Mouse (Mus musculus) heart, embryonic 15.5 days (tissue): Measurements from ENCODE around the gene Kif3b. TPM values are rescaled to one million over a fixed set of nuclear protein-coding genes. Genes with fewer than 3 reads are reported as not detected.

Experiments used
- ATAC-seq: fragments of 200-750 bp; cut with Nextera tagmentation; replicated peaks from 2 replicates; pipeline ENCODE4 v1.8.0; 2017; ENCODE audit warnings: low read depth, moderate TSS enrichment; ENCODE audit not compliant: insufficient number of reproducible peaks, insufficient read depth, low FRiP score
- H3K27ac ChIP-seq: fragments of 300-500 bp; sonication (generic); 2 replicates; pipeline ENCODE4 v1.5.1; 2015; ENCODE audit warnings: mild to moderate bottlenecking, inconsistent platforms
- H3K27me3 ChIP-seq: fragments of 300-500 bp; sonication (generic); 2 replicates; pipeline ENCODE4 v1.6.1; 2015; ENCODE audit warnings: inconsistent platforms
- H3K36me3 ChIP-seq: fragments of 300-500 bp; sonication (generic); 2 replicates; pipeline ENCODE4 v1.6.1; 2015; ENCODE audit warnings: mild to moderate bottlenecking, inconsistent platforms
- H3K4me1 ChIP-seq: fragments of 300-500 bp; sonication (generic); replicated peaks from 2 replicates; pipeline ENCODE4 v1.6.1; 2015; ENCODE audit warnings: inconsistent platforms
- H3K4me2 ChIP-seq: fragments of 300-500 bp; sonication (generic); 2 replicates; pipeline ENCODE4 v1.6.1; 2015; ENCODE audit warnings: inconsistent platforms, mild to moderate bottlenecking, moderate library complexity
- H3K4me3 ChIP-seq: fragments of 300-500 bp; sonication (generic); 2 replicates; pipeline ENCODE4 v1.5.1; 2015; ENCODE audit warnings: mild to moderate bottlenecking, inconsistent platforms
- H3K9ac ChIP-seq: fragments of 300-500 bp; sonication (generic); 2 replicates; pipeline ENCODE4 v1.6.1; 2015; ENCODE audit warnings: mild to moderate bottlenecking, inconsistent platforms
- H3K9me3 ChIP-seq: fragments of 300-500 bp; sonication (generic); replicated peaks from 2 replicates; pipeline ENCODE4 v1.6.1; 2016; ENCODE audit warnings: inconsistent platforms
- WGBS: fragments of 180-500 bp; shearing (Covaris S2); methylation state at CpG from one replicate; pipeline ENCODE4 v1.1.7; 2015; ENCODE audit warnings: mixed read lengths; 5-methylcytosine and 5-hydroxymethylcytosine counted together
- polyA plus RNA-seq: library from polyadenylated mRNA; unstranded; fragments of >200 nt; fragmentation: Nextera tagmentation; extraction: Ambion mirVana; gene quantifications from 2 replicates; pipeline ENCODE4 v1.2.1, GENCODE M21; 2015

Kif3b gene
- polyA plus RNA-seq, 1 experiment from 2014 or later = 3.9 TPM

DNA sequence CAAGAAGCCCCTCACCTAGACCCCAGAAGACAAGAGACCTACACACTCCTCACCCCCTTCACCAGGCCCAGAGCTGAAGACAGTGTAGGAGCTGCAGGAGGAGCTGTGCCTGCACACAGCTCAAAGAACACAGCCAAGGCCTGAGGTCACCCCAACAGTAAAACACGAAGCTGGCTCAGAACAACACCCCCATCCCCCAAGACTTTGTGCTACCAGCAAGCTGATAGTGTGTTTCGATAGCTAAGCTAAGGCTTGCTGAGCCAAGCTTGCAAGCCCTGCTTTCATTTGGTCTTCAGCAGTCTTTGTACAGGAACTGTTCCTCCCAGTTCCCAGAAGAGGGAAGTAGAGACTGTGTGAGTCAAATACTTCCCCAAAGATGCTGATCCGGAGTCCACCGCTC is 7.7 kb downstream of the Kif3b start:
- Histone ChIP-seq H3K4me1 (peaks cover 6% of the 10 kb centered on the region; the same call in 1 of the 2 replicates), H3K27ac (no peak overlapping the region), H3K4me3 (no peak overlapping the region), H3K27me3 (no peaks in the 10 kb centered on the region), H3K9me3 (no peaks in the 10 kb centered on the region), H3K36me3 (no peaks in the 10 kb centered on the region), H3K9ac (no peak overlapping the region), H3K4me2 (no peak overlapping the region)
- ATAC-seq = 0 out of 2 replicates have a peak, but pooled peaks have one; percentile 22
- 58% methylated on average over 4 of the region's 4 CpGs for WGBS

DNA sequence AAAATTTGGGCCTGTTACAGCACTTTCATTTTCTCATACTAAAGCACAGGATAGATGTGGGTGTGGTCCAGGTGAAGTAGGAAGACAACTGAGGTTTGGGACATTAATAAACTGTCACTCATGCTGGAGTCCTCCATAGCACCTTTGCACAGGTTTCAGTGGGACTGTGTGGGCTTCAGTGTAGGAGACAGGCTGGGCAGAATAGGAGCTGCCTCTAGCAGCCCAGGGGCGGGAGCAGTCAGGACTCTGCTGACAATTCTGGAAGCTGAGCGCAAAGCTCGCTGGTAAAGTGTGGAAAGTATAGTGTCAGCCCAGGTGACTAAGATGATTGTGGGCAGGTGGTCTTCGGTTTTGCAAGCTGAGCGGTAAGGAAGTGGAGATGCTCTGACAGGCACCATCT is 9.9 kb downstream of the Kif3b start:
- Histone ChIP-seq H3K4me2 (no peak overlapping the region), H3K27ac (no peak overlapping the region), H3K36me3 (no peaks in the 10 kb centered on the region), H3K27me3 (no peaks in the 10 kb centered on the region), H3K9ac (no peak overlapping the region), H3K9me3 (no peaks in the 10 kb centered on the region), H3K4me3 (no peak overlapping the region), H3K4me1 (peaks cover 11% of the 10 kb centered on the region)
- no peak for ATAC-seq
- WGBS = 85% methylated on average over 5 of the region's 5 CpGs

DNA sequence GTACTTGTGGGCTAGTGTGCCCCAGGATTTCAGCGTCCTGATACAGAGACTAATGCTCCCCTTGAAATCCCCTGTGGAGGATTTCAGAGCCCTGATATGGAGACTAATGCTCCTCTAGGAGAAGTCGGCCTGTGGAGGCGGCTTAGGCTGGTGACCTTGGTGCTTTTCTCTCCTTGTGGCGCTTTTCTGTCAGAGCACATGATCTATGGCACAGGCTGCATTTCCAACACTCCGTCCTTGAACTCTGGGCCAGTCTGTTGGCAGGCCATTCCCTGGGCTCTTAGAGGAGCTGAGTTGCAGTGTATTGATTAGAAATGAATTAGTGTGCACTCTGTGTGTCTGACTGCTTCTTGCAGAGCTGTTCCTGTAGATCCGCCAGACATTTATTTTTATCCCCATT is 14.0 kb downstream of the Kif3b start:
- no peak overlapping the region for H3K4me2 ChIP-seq
- H3K4me3 ChIP-seq = no peak overlapping the region
- 46% methylated on average over 6 of the region's 6 CpGs for WGBS
- no peaks in the 10 kb centered on the region for H3K27me3 ChIP-seq
- H3K9me3 ChIP-seq = no peaks in the 10 kb centered on the region
- no peak; the same call in 1 of the 2 replicates for ATAC-seq
- H3K9ac ChIP-seq = no peak overlapping the region
- H3K4me1 ChIP-seq = peaks cover 7% of the 10 kb centered on the region
- peak overlapping the region; percentile 82 for H3K27ac ChIP-seq
- no peaks in the 10 kb centered on the region for H3K36me3 ChIP-seq

DNA sequence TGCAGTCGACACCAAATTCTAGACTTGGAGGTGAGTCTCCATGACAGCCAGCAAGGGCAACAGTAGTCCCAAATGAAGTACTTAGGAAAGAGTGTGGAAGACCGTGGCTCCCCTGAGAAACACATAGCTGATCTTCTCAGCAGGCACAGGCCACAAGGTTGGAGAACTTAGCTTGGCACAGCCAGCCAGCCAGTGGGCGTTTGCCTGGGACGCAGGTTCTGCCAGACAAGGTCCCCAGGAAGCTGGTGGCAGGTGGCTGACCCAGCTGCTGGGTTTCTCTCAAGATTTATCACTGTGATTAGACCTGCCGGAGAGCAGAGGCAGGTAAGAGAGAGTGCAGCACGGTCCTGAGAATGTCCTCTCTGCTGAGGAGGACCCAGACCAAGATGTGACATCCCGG is 17.4 kb downstream of the Kif3b start:
- ATAC-seq = no peak
- Histone ChIP-seq H3K9ac (no peak overlapping the region), H3K9me3 (no peaks in the 10 kb centered on the region), H3K4me1 (peaks cover 8% of the 10 kb centered on the region), H3K27ac (no peak overlapping the region), H3K27me3 (no peaks in the 10 kb centered on the region), H3K4me2 (no peak overlapping the region), H3K4me3 (no peak overlapping the region), H3K36me3 (no peaks in the 10 kb centered on the region)
- 77% methylated on average over 7 of the region's 7 CpGs for WGBS

DNA sequence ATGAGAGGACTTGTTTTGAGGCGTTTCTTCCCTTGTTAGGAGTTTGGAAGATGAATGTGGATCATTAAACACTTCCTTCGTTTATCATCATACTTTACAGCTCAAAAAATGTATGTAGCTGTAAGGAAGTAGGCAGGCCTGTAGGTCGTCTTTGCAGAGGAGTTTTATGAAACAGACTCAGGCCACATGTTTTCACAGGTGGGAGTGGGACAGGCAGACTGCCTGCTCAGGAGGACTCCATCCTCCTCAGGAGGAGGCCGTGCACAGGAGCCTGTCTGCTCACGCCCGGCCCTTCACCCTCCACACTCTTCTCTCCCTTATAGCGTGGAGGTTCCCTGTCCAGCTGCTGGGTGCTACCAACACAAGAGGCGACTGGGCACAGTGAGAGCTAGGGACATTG is 17.9 kb downstream of the Kif3b start:
- H3K36me3 ChIP-seq = no peaks in the 10 kb centered on the region
- H3K4me2 ChIP-seq = no peak overlapping the region
- WGBS = 79% methylated on average over 8 of the region's 8 CpGs
- no peak overlapping the region for H3K27ac ChIP-seq
- H3K4me3 ChIP-seq = no peak overlapping the region
- ATAC-seq = no peak
- H3K27me3 ChIP-seq = no peaks in the 10 kb centered on the region
- no peaks in the 10 kb centered on the region for H3K9me3 ChIP-seq
- no peak overlapping the region for H3K9ac ChIP-seq
- H3K4me1 ChIP-seq = peaks cover 8% of the 10 kb centered on the region

DNA sequence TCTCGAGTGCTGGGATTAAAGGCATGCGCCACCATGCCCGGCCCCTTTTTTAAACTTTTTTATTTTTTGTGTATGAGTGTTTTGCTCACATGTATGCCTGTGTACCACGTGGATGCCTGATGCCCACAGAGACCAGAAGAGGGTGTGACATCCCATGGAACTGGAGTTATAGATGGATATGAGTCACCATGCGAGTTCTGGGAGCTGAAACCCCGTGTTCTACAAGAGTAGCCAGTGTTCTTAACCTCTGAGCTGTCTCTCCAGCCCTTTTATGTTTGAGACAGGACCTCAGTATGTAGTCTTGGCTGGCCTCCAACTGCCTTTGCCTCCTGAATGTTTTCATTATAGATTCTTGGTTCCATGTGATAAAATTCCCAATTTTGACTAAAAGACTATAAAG is 19.0 kb downstream of the Kif3b start:
- 69% methylated on average over 6 of the region's 6 CpGs for WGBS
- no peak for ATAC-seq
- Histone ChIP-seq H3K4me1 (peaks cover 5% of the 10 kb centered on the region), H3K9ac (no peak overlapping the region), H3K27ac (no peak overlapping the region), H3K9me3 (no peaks in the 10 kb centered on the region), H3K4me3 (no peak overlapping the region), H3K4me2 (no peak overlapping the region), H3K36me3 (no peaks in the 10 kb centered on the region), H3K27me3 (no peaks in the 10 kb centered on the region)

DNA sequence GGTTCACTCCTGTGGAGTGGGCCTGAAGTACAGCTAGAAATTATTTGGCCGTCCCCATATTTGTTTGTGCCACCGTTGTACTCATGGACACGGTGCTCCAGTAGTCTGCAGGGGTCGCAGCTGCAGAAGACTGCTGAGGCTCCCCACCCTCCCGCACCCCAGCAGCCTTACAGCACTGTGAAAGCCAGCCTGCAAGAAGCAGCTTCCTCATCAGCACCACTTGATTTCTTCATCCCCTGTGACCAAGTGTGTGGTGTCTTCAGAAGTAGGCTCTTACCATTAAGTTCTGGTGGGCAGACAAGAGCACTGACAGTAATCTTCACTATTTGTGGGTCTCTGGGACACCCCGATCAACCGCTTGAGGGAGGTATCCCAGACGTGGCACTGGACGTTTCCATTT is 21.7 kb downstream of the Kif3b start:
- Histone ChIP-seq H3K4me1 (0 out of 2 replicates have a peak, but pooled peaks cover 2% of the 10 kb centered on the region), H3K36me3 (peaks cover 15% of the 10 kb centered on the region), H3K9ac (no peak overlapping the region), H3K9me3 (no peaks in the 10 kb centered on the region), H3K4me2 (no peak overlapping the region), H3K4me3 (no peak overlapping the region), H3K27ac (no peak overlapping the region), H3K27me3 (no peaks in the 10 kb centered on the region)
- no peak for ATAC-seq
- WGBS = 92% methylated on average over 9 of the region's 9 CpGs

DNA sequence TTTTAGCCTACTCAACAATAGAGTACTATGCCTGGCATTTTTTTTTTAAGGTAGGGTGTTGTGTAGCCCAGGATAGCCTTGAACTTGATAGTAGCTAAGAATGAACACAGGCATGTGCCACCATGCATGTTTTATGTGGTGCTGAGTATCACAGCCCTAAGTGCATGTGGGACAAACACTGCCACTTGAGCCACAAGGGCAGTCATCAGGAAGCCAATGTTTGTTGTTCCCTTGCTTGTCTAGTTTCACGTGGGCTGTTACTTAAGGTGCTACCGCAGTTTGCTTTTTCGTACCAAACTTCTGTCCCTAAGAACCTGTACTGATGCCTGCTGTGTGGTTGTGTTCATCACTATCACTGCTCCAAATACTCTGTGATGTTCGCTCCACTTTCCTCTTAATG is 27.2 kb downstream of the Kif3b start:
- H3K9ac ChIP-seq = no peak overlapping the region

DNA sequence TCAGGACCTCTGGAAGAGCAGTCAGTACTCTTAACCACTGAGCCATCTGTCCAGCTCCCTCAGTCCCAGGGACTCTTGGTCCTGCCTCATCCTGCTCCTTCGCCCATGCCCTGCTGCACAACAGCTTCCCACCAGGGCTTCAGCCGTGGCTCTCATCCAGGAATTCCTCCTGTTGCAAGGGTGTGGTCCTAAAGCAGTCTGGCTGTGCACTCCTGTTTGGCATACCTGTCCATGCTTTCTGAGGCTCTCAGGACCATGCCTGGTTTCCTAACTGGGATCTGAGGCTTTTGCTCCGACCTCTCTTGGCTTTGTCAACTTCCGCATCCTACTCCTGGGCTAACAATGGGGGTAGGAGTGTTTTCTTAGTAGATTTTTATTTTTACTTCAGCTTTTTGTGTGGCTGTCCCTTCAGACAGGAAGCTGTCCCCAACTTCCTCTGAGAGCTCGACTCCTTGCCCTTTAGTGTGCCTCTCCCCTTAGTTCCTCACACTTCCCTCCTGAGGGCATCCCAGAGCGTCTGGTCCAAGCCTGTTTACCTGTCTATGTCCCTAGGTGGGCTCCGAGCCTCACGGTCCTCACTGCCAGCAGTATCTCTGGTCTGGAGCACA is 27.9 kb downstream of the Kif3b start:
- 67% methylated on average over 8 of the region's 8 CpGs for WGBS
- ATAC-seq = no peak
- no peak overlapping the region for H3K9ac ChIP-seq
- peaks cover 3% of the 10 kb centered on the region; the same call in 1 of the 2 replicates for H3K4me1 ChIP-seq
- H3K27me3 ChIP-seq = no peaks in the 10 kb centered on the region
- no peak overlapping the region for H3K4me2 ChIP-seq
- no peak overlapping the region for H3K4me3 ChIP-seq
- no peaks in the 10 kb centered on the region for H3K9me3 ChIP-seq
- peak overlapping the region; percentile 38; the same call in 1 of the 2 replicates for H3K27ac ChIP-seq
- H3K36me3 ChIP-seq = peaks cover 54% of the 10 kb centered on the region

More for the DNA sequence above, 27.2 kb downstream of the Kif3b start:
- H3K4me3 ChIP-seq = no peak overlapping the region
- peaks cover 47% of the 10 kb centered on the region for H3K36me3 ChIP-seq
- no peak for ATAC-seq
- H3K27ac ChIP-seq = no peak overlapping the region
- WGBS = 93% methylated on average over 4 of the region's 4 CpGs
- no peaks in the 10 kb centered on the region for H3K9me3 ChIP-seq
- no peaks in the 10 kb centered on the region for H3K27me3 ChIP-seq
- H3K4me2 ChIP-seq = no peak overlapping the region
- H3K4me1 ChIP-seq = peaks cover 3% of the 10 kb centered on the region; the same call in 1 of the 2 replicates

DNA sequence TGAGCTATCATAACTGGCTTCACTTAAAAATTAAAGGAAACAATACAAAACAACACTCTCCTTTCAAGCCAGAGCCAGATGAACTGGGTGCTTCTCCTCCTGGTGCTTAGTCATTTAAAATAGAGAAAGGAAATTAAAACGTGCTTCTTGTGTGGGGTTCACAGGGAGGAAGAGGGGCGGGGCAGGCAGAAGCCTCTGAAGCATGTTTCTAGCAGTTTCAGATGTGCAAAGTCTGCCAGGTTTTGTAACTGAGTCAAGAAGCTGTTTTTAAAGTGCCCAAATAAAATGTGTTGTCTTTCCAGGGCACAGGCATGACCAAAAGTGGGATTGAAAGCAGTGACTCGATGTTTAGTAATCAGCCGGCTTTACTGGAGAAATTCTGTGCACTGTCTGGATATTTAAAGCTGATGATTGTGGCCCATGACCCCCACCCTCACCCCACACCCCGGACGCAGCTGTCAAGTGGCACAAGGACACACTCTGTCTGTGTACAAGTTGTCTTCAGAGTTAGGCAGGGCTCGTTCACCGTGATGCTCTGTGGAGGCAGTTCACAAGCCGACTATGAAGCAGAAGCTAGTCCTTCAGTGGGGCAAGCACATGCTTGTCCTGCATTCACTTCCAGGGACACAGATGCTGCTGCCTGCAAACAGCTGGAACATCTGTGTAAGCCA is 34.6 kb downstream of the Kif3b start:
- no peak for ATAC-seq
- H3K4me1 ChIP-seq = no peaks in the 10 kb centered on the region
- no peak overlapping the region for H3K4me3 ChIP-seq
- peaks cover 51% of the 10 kb centered on the region for H3K36me3 ChIP-seq
- no peaks in the 10 kb centered on the region for H3K9me3 ChIP-seq
- no peaks in the 10 kb centered on the region for H3K27me3 ChIP-seq
- WGBS = 67% methylated on average over 9 of the region's 9 CpGs
- H3K27ac ChIP-seq = no peak overlapping the region
- H3K9ac ChIP-seq = no peak overlapping the region
- H3K4me2 ChIP-seq = no peak overlapping the region

DNA sequence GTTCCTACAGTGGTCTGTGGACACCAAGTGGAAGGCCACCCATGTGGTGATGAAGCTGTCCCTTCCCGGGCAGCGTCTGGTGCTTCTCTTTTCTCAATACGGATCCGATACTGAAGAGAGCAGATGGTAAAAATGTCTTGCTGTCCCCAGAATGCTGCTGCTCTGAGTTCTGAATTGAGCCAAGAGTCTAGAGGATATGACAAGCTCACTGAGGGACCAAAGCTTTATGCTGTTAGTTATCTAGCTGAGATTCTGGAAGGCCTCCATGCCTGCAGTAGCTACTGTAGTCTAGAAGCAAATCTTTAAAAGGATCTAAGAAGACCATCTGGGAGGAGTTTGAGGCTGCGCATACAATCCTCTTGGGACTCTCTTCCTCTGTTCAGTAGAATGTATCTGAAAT is 41.1 kb downstream of the Kif3b start:
- H3K9me3 ChIP-seq = no peaks in the 10 kb centered on the region
- H3K9ac ChIP-seq = no peak overlapping the region
- peaks cover 18% of the 10 kb centered on the region; the same call in 1 of the 2 replicates for H3K36me3 ChIP-seq
- no peak overlapping the region for H3K27ac ChIP-seq
- WGBS = 92% methylated on average over 5 of the region's 5 CpGs
- H3K4me2 ChIP-seq = no peak overlapping the region
- ATAC-seq = no peak
- H3K4me1 ChIP-seq = peaks cover 2% of the 10 kb centered on the region
- H3K27me3 ChIP-seq = no peaks in the 10 kb centered on the region
- no peak overlapping the region for H3K4me3 ChIP-seq

DNA sequence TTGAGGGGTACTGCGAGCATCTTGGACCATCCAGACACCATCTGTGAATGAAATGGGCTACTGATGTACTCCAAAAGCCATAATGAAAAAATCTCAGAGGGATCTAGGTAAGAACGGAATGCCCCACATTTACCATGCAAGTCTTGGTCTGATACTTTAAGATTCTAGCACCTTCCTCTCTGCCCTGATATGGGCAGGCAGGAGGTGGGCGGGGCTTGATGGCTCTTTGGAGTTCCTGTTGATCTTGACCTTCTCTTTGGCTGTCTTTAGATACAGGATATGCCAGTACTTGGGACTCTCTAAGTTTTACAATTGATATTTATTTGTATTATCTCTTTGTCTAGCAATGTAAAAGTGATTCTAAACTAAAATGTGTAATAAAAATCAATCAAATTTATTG is 41.8 kb downstream of the Kif3b start:
- WGBS = 93% methylated on average over 3 of the region's 3 CpGs

More for the DNA sequence above, 41.8 kb downstream of the Kif3b start:
- Histone ChIP-seq H3K27me3 (no peaks in the 10 kb centered on the region), H3K27ac (0 out of 2 replicates have a peak overlapping the region, but pooled peaks have one; percentile 46), H3K4me2 (no peak overlapping the region), H3K9me3 (no peaks in the 10 kb centered on the region), H3K9ac (no peak overlapping the region), H3K4me3 (no peak overlapping the region), H3K4me1 (peaks cover 8% of the 10 kb centered on the region), H3K36me3 (peaks cover 18% of the 10 kb centered on the region; the same call in 1 of the 2 replicates)
- no peak for ATAC-seq
